Mouse (Mus musculus) left cerebral cortex, adult 2 months (tissue): ENCODE data around the gene Kif26b. TPM values are rescaled to one million over a fixed set of nuclear protein-coding genes. Genes with fewer than 3 reads are reported as not detected.

ENCODE experiments used
- DNase-seq, 2 experiments: peaks; one replicate each; pipeline ENCODE4 v3.0.0; 2021 to 2022; ENCODE audit warnings: low spot score in 2 of 2, mixed read lengths in 1 of 2; ENCODE audit errors: extremely low spot score in 1 of 2
- H3K27ac ChIP-seq: fragments of 200-600 bp; 2 replicates; pipeline ENCODE4 v1.8.1; 2022
- H3K4me3 ChIP-seq: fragments of 200-600 bp; 2 replicates; pipeline ENCODE4 v1.8.1; 2022
- CTCF ChIP-seq: fragments of 200-600 bp; IDR thresholded peaks from 2 replicates; pipeline ENCODE4 v1.8.1; 2022; ENCODE audit warnings: antibody characterized with exemption, mild to moderate bottlenecking, moderate library complexity
- intact Hi-C: fragments of 180-260 bp; cut with DNase I; formaldehyde crosslinking; loops from one replicate; pipeline ENCODE4 v1.15.1; 2025
- total RNA-seq, 2 experiments: library from RNA; stranded (reverse); gene quantifications; 2 replicates each; pipeline ENCODE4 v1.2.3; 2021

The Kif26b gene
- total RNA-seq, 2 experiments from 2014 or later, result 8.3 to 10.5 TPM

DNA sequence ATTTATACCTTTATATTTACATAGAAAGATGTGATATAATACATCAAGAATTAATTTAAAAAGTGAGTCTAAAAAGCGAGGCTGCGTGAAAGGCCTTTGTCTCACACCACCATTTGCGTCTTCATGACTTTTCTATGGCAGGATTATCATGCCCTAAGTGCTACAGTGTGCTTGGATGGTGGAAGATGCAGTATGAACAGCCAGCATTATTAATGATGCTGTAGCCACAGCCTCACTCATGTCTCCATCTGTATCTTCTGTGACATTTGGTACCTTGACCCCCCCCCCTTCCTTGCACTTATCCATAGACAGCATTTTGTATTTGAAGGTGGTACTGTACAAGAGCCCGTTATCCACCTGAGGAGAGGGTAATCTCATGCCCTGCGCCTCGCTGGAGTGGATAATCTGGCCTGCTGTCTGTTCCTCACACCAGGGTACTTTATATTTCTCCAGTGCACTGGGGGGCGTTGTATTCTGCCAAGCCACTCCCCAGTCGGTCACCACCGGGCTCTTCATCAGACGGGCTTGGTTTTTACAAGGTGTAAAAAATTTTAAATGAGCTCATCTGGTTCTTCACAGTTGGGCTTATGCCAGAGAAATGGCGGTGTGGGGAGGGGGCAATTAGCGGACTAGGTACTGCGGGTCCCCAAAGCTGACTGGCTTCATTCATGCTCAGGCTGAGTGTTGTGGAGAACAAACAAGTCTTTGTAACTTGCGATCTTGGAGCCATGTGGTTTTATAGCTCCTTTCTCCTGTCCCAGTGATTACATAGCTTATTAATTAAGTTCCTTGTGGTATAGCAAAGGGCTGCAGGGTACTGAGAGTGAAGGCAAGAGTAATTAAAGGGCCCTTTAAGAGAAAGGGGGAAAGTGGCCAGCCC, 291.9 kb downstream of the Kif26b start:
- no peak for DNase-seq
- H3K4me3 ChIP-seq, result no peak overlapping the region
- no peak overlapping the region for H3K27ac ChIP-seq
- TF ChIP-seq CTCF, result no peak
- intact Hi-C loops, result no loop called here

GRCm38 (mm10) chr1:178824871-178825270, 295.9 kb downstream of the Kif26b start:
- DNase-seq, result no peak
- intact Hi-C loops, result no loop called here
- no peak overlapping the region for H3K4me3 ChIP-seq
- no peak overlapping the region for H3K27ac ChIP-seq
- no peak for TF ChIP-seq CTCF

GRCm38 (mm10) chr1:178827223-178827622, 298.3 kb downstream of the Kif26b start:
- no peak for TF ChIP-seq CTCF
- Histone ChIP-seq H3K27ac (no peak overlapping the region), H3K4me3 (no peak overlapping the region)
- no peak for DNase-seq
- intact Hi-C loops, result no loop called here

DNA sequence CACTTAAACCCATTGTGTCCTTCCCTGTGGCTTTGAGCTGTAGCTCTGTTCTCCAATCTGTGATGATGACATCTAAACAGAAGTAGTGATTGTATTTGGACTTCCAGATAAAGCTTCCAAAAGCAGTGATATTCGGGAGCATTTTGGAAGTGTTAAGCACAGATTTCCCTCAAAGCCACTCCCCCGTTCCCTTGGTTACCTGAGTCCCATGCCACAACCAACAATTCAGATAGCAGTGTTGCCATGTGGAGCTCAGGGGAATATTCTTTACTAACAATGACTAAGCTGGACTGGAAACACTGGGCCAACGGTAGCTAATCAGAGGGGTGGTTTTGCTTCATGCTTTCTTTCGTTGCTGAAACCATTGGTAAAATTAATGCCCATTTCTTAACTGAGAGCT, 300.5 kb downstream of the Kif26b start:
- DNase-seq, result peak in 1 of 2 experiments; percentile 17
- Histone ChIP-seq H3K4me3 (no peak overlapping the region), H3K27ac (no peak overlapping the region)
- TF ChIP-seq CTCF, result no peak
- intact Hi-C loops, result no loop called here

GRCm38 (mm10) chr1:178832571-178832970, 303.6 kb downstream of the Kif26b start:
- no peak for TF ChIP-seq CTCF
- intact Hi-C loops, result no loop called here
- DNase-seq, result no peak

DNA sequence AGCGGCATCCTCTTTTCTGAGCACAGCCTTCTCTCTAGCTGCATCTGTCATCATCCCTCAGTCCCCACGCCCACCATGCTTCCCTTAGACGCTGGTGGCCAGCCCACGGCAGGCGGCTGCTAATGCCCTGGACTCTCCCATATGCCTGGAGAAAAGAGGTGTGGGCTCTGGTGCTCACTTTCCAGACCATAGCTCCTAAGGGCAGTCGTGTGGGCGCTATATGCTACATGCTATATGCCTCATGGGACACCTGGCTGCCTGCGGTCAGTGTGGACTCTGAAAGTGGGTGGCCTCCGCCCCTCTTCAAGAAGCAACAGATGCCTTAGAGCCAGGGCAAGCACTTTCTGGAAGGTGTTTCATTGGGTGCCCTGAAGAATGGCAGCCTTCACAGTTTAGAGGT, 306.9 kb downstream of the Kif26b start:
- intact Hi-C loops, result no loop called here
- Histone ChIP-seq H3K27ac (no peak overlapping the region), H3K4me3 (no peak overlapping the region)
- no peak for TF ChIP-seq CTCF
- peak in 1 of 2 experiments; percentile 18 for DNase-seq

More at GRCm38 (mm10) chr1:178832571-178832970, 303.6 kb downstream of the Kif26b start:
- Histone ChIP-seq H3K27ac (no peak overlapping the region), H3K4me3 (no peak overlapping the region)

DNA sequence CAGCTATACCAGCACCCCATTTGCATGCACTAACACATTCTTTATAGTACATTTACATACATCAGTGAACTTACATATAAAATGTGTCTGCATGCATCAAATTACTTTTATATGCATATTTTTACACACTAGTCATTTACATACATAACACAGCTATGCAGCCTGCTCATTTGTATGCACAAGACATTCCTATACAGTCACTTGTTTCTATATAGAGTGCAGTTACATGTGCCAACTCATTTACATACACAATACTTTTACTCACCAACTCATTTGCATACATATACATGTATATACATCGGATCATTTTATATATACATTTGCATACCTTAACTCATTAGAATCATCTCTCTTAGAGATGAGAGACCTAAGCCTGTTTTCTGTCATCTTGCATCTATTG, 308.1 kb downstream of the Kif26b start:
- intact Hi-C loops, result no loop called here
- TF ChIP-seq CTCF, result no peak
- Histone ChIP-seq H3K4me3 (no peak overlapping the region), H3K27ac (no peak overlapping the region)
- DNase-seq, result no peak

DNA sequence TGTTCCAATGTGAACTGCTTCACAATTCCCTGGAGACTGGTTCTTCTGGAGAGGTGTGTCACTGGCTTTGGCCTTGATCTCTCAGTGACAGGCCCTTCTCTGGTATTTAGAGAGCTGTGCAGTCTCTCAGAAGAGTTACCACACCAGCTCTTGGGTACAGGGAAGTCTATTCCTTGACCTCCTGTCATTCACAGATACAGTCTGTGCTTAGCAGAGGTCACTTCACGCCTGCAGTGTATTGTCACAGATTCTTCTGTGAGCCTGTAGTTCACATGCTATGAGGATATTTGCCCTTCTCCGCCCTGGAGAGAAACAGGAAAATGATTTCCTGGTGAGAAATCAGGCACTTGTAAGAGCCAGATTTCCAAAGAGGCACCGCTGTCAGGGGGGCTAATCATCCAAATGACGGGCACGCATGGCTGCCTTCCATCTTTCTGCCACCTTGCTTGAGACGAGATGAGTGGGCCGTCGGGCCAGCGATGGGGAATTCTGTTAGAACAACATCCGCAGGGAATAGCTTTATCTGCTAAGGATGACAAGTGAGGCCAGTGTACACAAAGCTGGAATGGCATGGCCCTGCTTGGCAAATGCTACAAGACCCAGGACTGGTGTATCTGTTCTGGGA, 309.9 kb downstream of the Kif26b start:
- DNase-seq, result no peak
- intact Hi-C loops, result no loop called here
- Histone ChIP-seq H3K4me3 (no peak overlapping the region), H3K27ac (no peak overlapping the region)
- no peak for TF ChIP-seq CTCF

DNA sequence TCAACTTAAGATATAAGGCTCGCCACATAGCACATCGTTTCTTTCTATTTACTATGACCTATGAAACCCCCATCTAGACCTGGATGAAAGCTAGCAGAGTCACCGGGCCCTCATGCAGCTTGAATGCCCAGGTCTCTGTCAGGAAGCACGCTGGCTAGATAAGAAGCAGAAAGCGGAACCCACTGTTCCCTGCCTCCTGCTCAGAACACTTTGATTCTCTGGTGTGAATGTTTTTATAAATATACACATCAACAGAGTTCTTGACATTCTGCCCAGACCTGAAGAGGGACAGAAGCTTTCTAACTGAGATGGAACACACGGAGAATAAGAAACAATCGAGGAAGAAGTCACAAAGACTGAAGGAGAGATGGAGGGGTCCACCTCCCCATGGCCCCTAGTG, 311.4 kb downstream of the Kif26b start:
- intact Hi-C loops, result no loop called here
- no peak for DNase-seq
- H3K27ac ChIP-seq, result no peak overlapping the region
- no peak for TF ChIP-seq CTCF
- H3K4me3 ChIP-seq, result no peak overlapping the region

DNA sequence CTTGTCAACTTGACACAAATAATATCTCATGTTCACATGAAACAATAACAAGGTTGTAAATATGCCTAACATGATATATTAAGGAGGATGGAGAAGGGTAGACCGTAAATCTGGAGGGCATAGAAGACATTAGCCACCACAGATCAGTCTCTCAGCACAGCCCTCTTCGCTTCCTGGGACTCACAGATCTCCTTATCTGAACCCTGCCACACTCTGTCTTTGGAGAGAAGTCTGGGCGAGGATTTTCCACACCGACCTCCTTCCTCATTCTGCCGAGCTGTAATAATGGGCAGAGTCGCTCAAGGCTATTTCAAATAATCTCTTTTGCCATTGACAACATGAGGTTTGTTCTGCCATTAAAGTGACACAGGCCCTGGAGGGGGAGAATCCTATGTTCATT, 315.9 kb downstream of the Kif26b start:
- intact Hi-C loops, result no loop called here
- H3K4me3 ChIP-seq, result no peak overlapping the region
- no peak overlapping the region for H3K27ac ChIP-seq
- TF ChIP-seq CTCF, result no peak
- DNase-seq, result no peak

DNA sequence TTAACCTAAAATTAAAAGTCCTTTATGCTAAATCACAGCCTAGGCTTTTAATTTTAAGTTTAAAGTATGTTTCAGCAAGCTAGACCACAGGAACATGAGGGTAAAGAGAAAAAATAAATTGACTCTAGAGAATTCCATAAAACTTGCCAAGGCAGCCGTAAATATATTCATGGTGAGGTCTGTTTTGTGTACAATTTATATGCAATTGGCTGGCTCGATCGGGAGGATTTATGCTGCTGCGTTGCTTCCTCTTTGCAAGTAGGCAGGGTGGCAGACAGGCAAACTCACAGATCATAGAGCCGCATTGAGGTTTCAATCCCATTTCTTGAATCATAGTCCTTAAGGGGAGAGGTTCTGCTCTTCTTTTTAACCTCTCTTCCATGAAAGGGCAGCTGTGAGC, 318.6 kb downstream of the Kif26b start:
- no peak overlapping the region for H3K4me3 ChIP-seq
- H3K27ac ChIP-seq, result no peak overlapping the region
- DNase-seq, result no peak
- intact Hi-C loops, result no loop called here
- no peak for TF ChIP-seq CTCF

DNA sequence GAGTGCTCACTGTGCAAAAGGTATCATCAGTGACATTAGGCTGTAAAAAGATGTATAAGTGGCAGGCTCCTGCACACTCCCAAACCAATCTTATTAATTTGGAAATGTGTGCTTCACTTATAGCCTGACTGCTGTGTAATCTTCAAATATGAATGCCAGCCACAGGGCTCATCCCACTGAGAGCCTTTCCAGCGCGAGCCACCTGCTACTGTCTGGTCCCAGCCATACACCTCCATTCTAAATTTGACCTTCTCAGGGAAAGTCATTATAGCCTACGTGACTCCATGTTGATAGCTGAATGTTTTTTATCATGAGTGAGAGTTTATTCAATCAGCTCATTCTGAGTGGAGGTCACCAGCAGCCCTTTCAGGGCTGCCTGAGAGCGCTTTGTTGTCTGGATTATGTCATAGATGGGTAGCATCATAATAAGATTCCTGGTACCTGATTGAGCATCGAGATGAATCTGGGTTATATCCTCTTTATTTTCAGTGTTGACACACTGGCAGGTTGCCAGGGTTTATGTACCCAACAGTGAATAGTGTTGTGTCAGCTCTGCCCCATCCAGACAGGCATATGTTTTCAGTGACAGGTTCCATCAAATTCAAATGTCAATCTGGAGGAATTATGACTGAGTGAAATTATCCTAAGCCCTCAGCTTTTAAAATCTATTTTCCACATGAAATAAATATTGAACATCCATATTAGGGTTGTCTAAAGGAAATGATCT, 319.6 kb downstream of the Kif26b start:
- DNase-seq, result no peak
- no peak for TF ChIP-seq CTCF

More for the DNA sequence above, 319.6 kb downstream of the Kif26b start:
- intact Hi-C loops, result no loop called here
- Histone ChIP-seq H3K27ac (no peak overlapping the region), H3K4me3 (no peak overlapping the region)
